Mouse (Mus musculus) hindbrain, postnatal 0 days (tissue): ENCODE data around the gene Eml4. TPM values are rescaled to one million over a fixed set of nuclear protein-coding genes. Genes with fewer than 3 reads are reported as not detected.

Source experiments
- ATAC-seq: fragments of 200-750 bp; cut with Nextera tagmentation; 2 replicates; pipeline ENCODE4 v1.8.0; 2017; ENCODE audit warnings: mild to moderate bottlenecking, moderate TSS enrichment, moderate library complexity
- DNase-seq: peaks from one replicate; pipeline ENCODE4 v3.0.0-alpha.2; 2015; ENCODE audit warnings: low spot score
- H3K27ac ChIP-seq: fragments of 300-500 bp; sonication (generic); 2 replicates; pipeline ENCODE4 v1.5.1; 2014; ENCODE audit warnings: mild to moderate bottlenecking
- H3K27me3 ChIP-seq: fragments of 300-500 bp; sonication (generic); 2 replicates; pipeline ENCODE4 v1.6.1; 2014; ENCODE audit warnings: low read length, mixed read lengths; ENCODE audit not compliant: insufficient read depth
- H3K36me3 ChIP-seq: fragments of 300-500 bp; sonication (generic); 2 replicates; pipeline ENCODE4 v1.6.1; 2014; ENCODE audit warnings: low read length, mixed read lengths; ENCODE audit not compliant: insufficient read depth
- H3K4me1 ChIP-seq: fragments of 300-500 bp; sonication (generic); 2 replicates; pipeline ENCODE4 v1.6.1; 2014; ENCODE audit warnings: antibody characterized with exemption, low read length, mixed read lengths; ENCODE audit not compliant: insufficient read depth
- H3K4me2 ChIP-seq: fragments of 300-500 bp; sonication (generic); 2 replicates; pipeline ENCODE4 v1.6.1; 2014; ENCODE audit warnings: low read depth, mild to moderate bottlenecking, low read length, moderate library complexity, mixed read lengths
- H3K4me3 ChIP-seq: fragments of 300-500 bp; sonication (generic); 2 replicates; pipeline ENCODE4 v1.5.1; 2014; ENCODE audit warnings: low read length
- H3K9ac ChIP-seq: fragments of 300-500 bp; sonication (generic); replicated peaks from 2 replicates; pipeline ENCODE4 v1.6.1; 2014; ENCODE audit warnings: mild to moderate bottlenecking, low read length, moderate library complexity, mixed read lengths
- H3K9me3 ChIP-seq: fragments of 300-500 bp; sonication (generic); 2 replicates; pipeline ENCODE4 v1.6.1; 2016; ENCODE audit warnings: low read length, mixed read lengths
- CTCF ChIP-seq: IDR thresholded peaks from 2 replicates; pipeline ENCODE4 v1.5.1; 2016; ENCODE audit warnings: antibody characterized with exemption, control low read depth, low read depth
- WGBS: fragments of 180-500 bp; shearing (Covaris S2); extraction: QIAGEN DNeasy Blood & Tissue Kit; methylation state at CpG from one replicate; pipeline ENCODE4 v1.1.7; 2014; 5-methylcytosine and 5-hydroxymethylcytosine counted together
- polyA plus RNA-seq: library from polyadenylated mRNA; unstranded; fragments of >200 nt; fragmentation: Nextera tagmentation; extraction: Ambion mirVana; gene quantifications from 2 replicates; pipeline ENCODE4 v1.2.1, GENCODE M21; 2015
- total RNA-seq: library from RNA; depleted of rRNA; stranded (reverse); fragments of >200 nt; gene quantifications from 2 replicates; pipeline ENCODE4 v1.2.3, GENCODE M21; 2014; rRNA removed

Gene Eml4
- total RNA-seq (42.9 and 47.8 TPM in 2 replicates), polyA plus RNA-seq (18.7 and 20.2 TPM in 2 replicates)

DNA sequence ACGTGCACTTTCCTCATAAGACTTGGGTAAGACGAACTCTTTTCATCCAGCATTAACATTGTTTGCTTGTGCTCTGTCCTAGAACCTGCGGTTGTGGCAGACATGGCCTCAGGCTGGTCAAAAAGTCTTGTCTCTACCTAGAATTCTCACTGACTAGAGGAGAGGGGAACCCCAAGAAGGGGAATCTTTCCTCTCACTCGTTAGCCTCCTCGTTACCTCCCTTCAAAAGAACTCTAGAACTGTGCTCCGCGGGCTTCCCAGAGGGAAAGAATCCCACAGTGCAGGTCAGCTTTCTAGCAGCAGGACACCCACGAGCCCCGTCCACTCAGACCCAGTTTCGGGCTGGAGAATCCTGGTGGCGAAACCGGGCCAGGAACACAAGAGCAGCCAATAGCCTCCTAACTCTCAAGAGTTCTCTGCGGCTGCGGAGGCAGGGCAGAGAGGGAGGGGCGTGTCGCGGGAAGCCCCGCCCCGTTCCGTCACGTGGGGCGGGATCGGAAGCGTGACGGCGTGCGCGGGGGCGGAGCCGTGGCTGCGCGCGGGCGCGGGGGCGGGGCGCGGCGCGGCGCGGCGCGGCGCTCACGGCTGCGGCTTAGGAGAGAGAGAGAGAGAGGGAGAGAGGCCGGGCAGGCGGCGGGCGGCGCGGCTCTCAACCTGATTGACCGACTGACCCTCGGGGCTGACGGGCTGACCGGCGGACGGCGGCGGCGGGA lies at the start of gene Eml4:
TSS of gene Eml4 (plus strand) at position 553 of the 713 bp plus-strand sequence.
- H3K4me3 ChIP-seq = peak within 1 kb of the TSS; percentile 87
- WGBS = under 1% methylated on average over 41 of the region's 62 CpGs

DNA sequence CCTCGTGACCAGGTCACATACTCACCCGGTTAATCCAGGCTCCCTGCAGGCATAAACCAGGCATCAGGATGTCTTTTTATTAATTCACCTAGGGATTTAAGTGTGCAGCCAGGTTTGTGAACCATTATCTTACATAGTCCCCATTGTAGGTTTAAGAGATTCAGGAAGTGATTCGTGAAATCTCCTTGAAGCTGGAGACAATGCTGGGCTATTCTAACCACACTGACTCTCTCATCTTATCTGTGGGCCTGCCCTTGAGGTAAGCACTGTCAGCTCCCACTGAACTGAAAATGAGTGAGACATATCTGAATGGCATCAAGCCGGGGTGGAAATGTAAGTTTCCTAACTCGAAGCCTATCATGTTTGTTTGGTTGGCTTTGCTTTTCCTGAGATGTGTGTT lies 49.3 kb upstream of the Eml4 start:
- no peak for TF ChIP-seq CTCF
- Histone ChIP-seq H3K4me2 (no peak overlapping the region), H3K4me3 (no peak overlapping the region), H3K27ac (no peak overlapping the region), H3K9ac (no peak overlapping the region), H3K9me3 (no peaks in the 10 kb centered on the region), H3K4me1 (no peaks in the 10 kb centered on the region), H3K27me3 (no peaks in the 10 kb centered on the region), H3K36me3 (no peaks in the 10 kb centered on the region)
- ATAC-seq (no peak), DNase-seq (no peak)
- 91% methylated on average over 5 of the region's 5 CpGs for WGBS

More for the DNA sequence above, at the start of gene Eml4:
- no peaks in the 10 kb centered on the region for H3K27me3 ChIP-seq
- TF ChIP-seq CTCF = peak; percentile 57
- peak within 1 kb of the TSS; percentile 90 for H3K27ac ChIP-seq
- H3K4me2 ChIP-seq = peak within 1 kb of the TSS; percentile 83
- no peaks in the 10 kb centered on the region for H3K36me3 ChIP-seq
- DNase-seq (peak; percentile 96), ATAC-seq (peak; percentile 98)
- peak within 1 kb of the TSS; percentile 88 for H3K9ac ChIP-seq
- H3K9me3 ChIP-seq = no peaks in the 10 kb centered on the region
- peaks cover 8% of the 10 kb centered on the region; the same call in 1 of the 2 replicates for H3K4me1 ChIP-seq

DNA sequence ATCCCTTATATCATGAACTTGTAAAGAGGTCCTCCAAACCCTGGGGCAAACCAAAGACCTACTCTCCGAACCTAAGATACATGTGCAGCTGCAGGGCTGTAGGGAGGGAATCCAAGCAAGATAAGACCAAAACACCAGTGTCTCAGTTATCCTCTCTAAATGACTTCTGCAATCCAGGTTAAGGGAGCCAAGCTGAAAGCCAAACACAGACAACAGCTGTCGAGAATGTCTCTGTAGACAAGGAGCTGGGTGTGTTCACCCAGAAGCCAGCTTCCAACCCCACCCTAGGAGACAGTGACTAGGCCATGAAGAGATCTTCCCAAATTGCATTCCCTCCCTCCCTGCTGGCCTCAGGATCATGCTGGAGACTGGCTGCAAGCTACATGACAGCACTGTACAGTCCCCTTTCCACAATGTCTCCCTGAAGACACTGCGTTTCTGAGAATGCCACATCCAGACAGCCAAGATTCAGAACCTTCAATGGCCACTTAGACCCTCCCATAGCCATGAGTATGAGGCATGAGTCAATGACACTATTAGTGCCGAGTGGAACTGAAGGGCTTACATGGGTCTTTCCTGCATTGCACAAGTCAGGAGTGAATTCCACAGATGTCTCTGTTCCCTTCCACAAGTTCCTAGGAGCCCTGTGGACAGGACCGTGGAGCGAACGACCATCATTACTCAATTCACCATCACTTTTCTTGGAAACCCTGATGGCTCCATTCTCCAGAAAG lies 46.5 kb upstream of the Eml4 start:
- no peak for ATAC-seq
- Histone ChIP-seq H3K4me1 (no peaks in the 10 kb centered on the region), H3K9ac (no peak overlapping the region), H3K9me3 (no peaks in the 10 kb centered on the region), H3K4me2 (no peak overlapping the region), H3K36me3 (no peaks in the 10 kb centered on the region), H3K27me3 (no peaks in the 10 kb centered on the region), H3K27ac (no peak overlapping the region), H3K4me3 (no peak overlapping the region)
- no peak for TF ChIP-seq CTCF
- WGBS = 87% methylated on average over 7 of the region's 7 CpGs
- no peak for DNase-seq

DNA sequence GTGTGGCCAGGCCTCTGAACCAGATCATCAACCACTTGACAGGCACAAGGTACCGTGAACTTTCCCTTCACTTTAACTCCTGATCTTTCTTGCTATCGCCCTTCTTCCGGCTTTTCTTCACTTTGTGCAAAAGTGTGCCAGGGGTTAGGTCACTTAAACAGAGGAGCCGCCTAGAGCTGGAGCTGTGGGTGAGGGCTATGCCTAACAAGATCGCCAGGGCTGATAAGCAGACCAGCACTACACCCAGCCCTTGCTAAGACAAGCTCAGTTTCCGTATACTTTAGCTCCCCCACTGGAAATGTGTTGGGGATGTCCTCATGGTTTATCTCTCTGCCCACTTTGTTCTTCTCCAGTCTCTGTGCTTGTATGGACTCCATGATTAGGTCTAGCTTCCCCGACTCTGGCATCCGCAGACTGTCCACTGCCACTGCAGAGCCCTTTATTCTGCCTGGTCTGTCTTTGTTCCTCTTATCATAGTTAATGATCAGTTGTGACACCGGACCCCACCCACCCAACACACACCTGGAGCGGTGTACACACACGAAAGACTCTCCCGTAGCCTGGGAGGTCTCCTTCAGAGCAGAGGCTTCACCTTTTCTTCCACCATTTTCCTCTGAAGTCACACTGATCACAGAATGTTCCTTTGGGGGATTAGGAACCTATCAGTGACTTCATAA lies 43.6 kb upstream of the Eml4 start:
- Histone ChIP-seq H3K4me1 (no peaks in the 10 kb centered on the region), H3K27ac (no peak overlapping the region), H3K4me3 (no peak overlapping the region), H3K36me3 (no peaks in the 10 kb centered on the region), H3K27me3 (no peaks in the 10 kb centered on the region), H3K9ac (no peak overlapping the region), H3K4me2 (no peak overlapping the region), H3K9me3 (no peaks in the 10 kb centered on the region)
- TF ChIP-seq CTCF = no peak
- ATAC-seq (no peak), DNase-seq (no peak)
- WGBS = 91% methylated on average over 12 of the region's 12 CpGs

DNA sequence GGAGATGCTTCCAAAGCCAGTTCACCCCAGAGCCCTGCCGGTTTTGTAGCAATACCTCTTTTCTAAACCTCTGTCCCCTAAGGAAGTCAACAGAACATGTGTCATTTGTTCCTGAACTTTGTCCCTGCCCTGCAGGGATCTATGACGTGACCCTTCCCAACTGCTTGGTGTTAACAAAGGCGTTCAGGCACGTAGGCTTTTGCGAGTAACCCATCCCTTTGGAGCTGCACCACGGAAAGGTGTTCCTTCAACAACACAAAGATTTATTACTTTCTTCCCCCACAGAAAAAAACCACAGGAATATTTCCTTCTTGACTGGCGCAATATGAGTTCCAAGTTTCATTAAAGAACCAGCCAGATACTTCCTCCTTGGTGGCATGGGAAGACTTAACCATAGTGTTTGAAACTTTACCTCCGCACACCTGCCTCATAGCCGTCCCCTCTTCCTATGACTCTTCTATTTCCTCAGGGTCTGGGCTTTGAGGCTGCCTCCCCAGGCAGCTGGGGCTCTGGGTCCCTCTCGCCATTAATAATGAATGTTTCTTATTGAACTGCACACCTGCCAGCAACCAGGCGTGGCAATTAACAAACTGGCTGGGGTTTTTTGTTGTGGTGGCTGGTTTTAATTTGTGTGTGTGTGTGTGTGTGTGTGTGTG lies 43.0 kb upstream of the Eml4 start:
- DNase-seq (no peak), ATAC-seq (no peak)
- no peaks in the 10 kb centered on the region for H3K36me3 ChIP-seq
- H3K4me2 ChIP-seq = no peak overlapping the region
- H3K4me1 ChIP-seq = no peaks in the 10 kb centered on the region
- H3K27me3 ChIP-seq = no peaks in the 10 kb centered on the region
- H3K27ac ChIP-seq = no peak overlapping the region
- no peaks in the 10 kb centered on the region for H3K9me3 ChIP-seq
- no peak overlapping the region for H3K9ac ChIP-seq
- H3K4me3 ChIP-seq = no peak overlapping the region
- no peak for TF ChIP-seq CTCF
- WGBS = 67% methylated on average over 11 of the region's 11 CpGs

DNA sequence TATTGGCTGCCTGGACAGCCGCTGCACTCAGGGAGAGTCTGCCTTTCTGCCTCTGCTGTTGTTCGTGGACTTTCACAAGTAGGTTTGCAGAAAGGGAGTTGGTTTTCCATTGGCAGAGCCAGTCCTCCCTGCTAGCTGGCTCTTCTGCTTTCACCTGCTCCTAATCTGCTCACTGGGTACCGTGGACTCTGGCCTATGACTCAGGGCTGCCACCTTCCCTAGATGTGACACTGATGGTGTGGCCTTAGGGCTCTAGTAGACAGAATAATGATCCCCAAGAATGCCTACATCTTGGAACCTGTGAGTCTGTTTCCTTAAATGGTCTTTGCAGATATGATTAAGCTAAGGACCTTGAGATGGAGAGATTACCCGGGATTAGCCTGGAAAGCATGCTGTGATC lies 42.3 kb upstream of the Eml4 start:
- Histone ChIP-seq H3K4me1 (no peaks in the 10 kb centered on the region), H3K27me3 (no peaks in the 10 kb centered on the region), H3K9ac (no peak overlapping the region), H3K27ac (no peak overlapping the region), H3K9me3 (no peaks in the 10 kb centered on the region), H3K4me2 (no peak overlapping the region), H3K36me3 (no peaks in the 10 kb centered on the region), H3K4me3 (no peak overlapping the region)
- TF ChIP-seq CTCF = no peak
- ATAC-seq (no peak), DNase-seq (no peak)
- WGBS = 56% methylated on average over 4 of the region's 4 CpGs
